In the genomic region with DNA sequence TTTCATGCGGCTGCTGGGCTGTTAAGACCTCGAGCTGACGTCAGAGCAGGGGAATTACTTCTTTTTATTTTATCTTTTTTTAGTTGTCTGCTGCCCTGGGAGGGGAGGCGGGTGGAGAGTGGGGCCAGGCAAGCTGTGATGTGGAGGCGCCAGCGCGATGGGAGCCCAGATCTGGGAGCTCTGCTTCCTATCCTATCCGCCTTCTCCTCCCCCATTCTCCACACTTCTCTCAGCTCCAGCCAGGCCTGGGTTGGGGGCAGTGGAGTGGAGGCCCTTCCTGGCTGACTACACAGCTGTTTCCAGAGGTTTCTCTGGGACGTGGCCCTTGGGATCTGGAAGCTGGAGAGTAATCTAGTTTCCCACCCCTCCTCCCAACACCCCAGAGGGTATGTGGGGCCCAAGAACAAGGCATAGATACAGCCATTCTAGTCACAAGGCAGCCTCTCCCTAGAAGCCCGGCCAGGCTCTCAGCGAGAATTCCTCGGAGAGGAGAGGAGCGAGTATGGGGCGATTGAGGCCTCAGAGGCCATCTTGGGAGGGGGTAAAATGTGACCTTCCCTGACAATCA, we compare ENCODE assay signal across 8 mouse cellular contexts. TPM values are rescaled to one million over a fixed set of nuclear protein-coding genes. Genes with fewer than 3 reads are reported as not detected.
DNase-seq lines count a peak whose midpoint lies in the region; ATAC-seq and TF ChIP-seq lines count a peak whose summit lies in the region.

No protein-coding gene starts in this region.

- peak overlapping the region; percentile 80; the same call in 1 of the 2 replicates for H3K27ac ChIP-seq in thymus, adult 2 months (ENCODE audit: control insufficient read depth, insufficient read depth, low read length)
- H3K27ac ChIP-seq in embryonic facial prominence, embryonic 12.5 days = peak overlapping the region; percentile 99
- H3K27ac ChIP-seq in limb, embryonic 15.5 days = peak overlapping the region; percentile 97

- peak overlapping the region; percentile 68 for H3K4me2 ChIP-seq in embryonic facial prominence, embryonic 12.5 days (replicated peaks)
- peak overlapping the region; percentile 69 for H3K4me2 ChIP-seq in limb, embryonic 15.5 days
- peak overlapping the region; percentile 72 for H3K4me2 ChIP-seq in myocyte (ENCODE audit: low read depth)

- no peak for TF ChIP-seq POLR2A in thymus, adult 2 months (IDR thresholded peaks at IDR 0.05; ENCODE audit: control insufficient read depth, extremely low read depth, insufficient read depth, low read length, poor library complexity)
- TF ChIP-seq POLR2A in myocyte (IDR thresholded peaks at IDR 0.05; ENCODE audit: insufficient read length, low read depth) = peak; percentile 4

- H3K36me3 ChIP-seq in thymus, adult 2 months (ENCODE audit: control insufficient read depth, insufficient read depth, low read length) = no peaks in the 10 kb centered on the region
- H3K36me3 ChIP-seq in embryonic facial prominence, embryonic 12.5 days = no peaks in the 10 kb centered on the region
- H3K36me3 ChIP-seq in limb, embryonic 15.5 days = no peaks in the 10 kb centered on the region
- H3K36me3 ChIP-seq in myocyte (ENCODE audit: control insufficient read depth, insufficient read depth) = no peaks in the 10 kb centered on the region

- ATAC-seq in embryonic facial prominence, embryonic 12.5 days (ENCODE audit: insufficient number of reproducible peaks, insufficient read depth, low FRiP score, low TSS enrichment) = peak; percentile 49; the same call in 1 of the 2 replicates
- no peak; the same call in none of the 2 replicates for ATAC-seq in limb, embryonic 15.5 days (ENCODE audit: insufficient number of reproducible peaks, low FRiP score, low TSS enrichment, low read depth)

- 16% methylated on average over 14 of the region's 14 CpGs for WGBS in thymus, adult 2 months
- under 1% methylated on average over 14 of the region's 14 CpGs for WGBS in embryonic facial prominence, embryonic 12.5 days
- WGBS in limb, embryonic 15.5 days = under 1% methylated on average over 14 of the region's 14 CpGs

- H3K9me3 ChIP-seq in embryonic facial prominence, embryonic 12.5 days = no peaks in the 10 kb centered on the region
- H3K9me3 ChIP-seq in limb, embryonic 15.5 days = no peaks in the 10 kb centered on the region

- peaks cover 60% of the 10 kb centered on the region for H3K79me2 ChIP-seq in myocyte (ENCODE audit: control insufficient read depth, insufficient read depth)

- H3K27me3 ChIP-seq in thymus, adult 2 months (ENCODE audit: control insufficient read depth, insufficient read depth, low read length) = no peaks in the 10 kb centered on the region
- no peaks in the 10 kb centered on the region for H3K27me3 ChIP-seq in embryonic facial prominence, embryonic 12.5 days
- H3K27me3 ChIP-seq in limb, embryonic 15.5 days = no peaks in the 10 kb centered on the region
- H3K27me3 ChIP-seq in myocyte (ENCODE audit: control insufficient read depth, insufficient read depth, insufficient read length) = no peaks in the 10 kb centered on the region

- H3ac ChIP-seq in myocyte (ENCODE audit: control insufficient read depth, insufficient read length) = peak overlapping the region; percentile 98

- DNase-seq in thymus, adult 2 months = peak; percentile 40
- DNase-seq in thymus, postnatal 0 days (ENCODE audit: low spot score) = no peak
- DNase-seq in heart, adult 9 months (ENCODE audit: low spot score in 2 of 2) = peak; percentile 64 to 65
- DNase-seq in kidney, adult 8-10 months = peak; percentile 24 to 32
- peak; percentile 62 for DNase-seq in thymus, postnatal 4 days

- peaks cover 63% of the 10 kb centered on the region for H3K4me1 ChIP-seq in thymus, adult 2 months (replicated peaks; ENCODE audit: control insufficient read depth, insufficient read depth, low read length)
- H3K4me1 ChIP-seq in embryonic facial prominence, embryonic 12.5 days = peaks cover 54% of the 10 kb centered on the region
- peaks cover 59% of the 10 kb centered on the region for H3K4me1 ChIP-seq in limb, embryonic 15.5 days

- TF ChIP-seq CTCF in thymus, adult 2 months (IDR thresholded peaks at IDR 0.05; ENCODE audit: borderline replicate concordance, control insufficient read depth, extremely low read depth, insufficient read depth, low read length, poor library complexity) = no peak; the same call in 1 of the 2 replicates

- H3K9ac ChIP-seq in embryonic facial prominence, embryonic 12.5 days = peak overlapping the region; percentile 100
- peak overlapping the region; percentile 97 for H3K9ac ChIP-seq in limb, embryonic 15.5 days

- H3K4me3 ChIP-seq in thymus, adult 2 months (ENCODE audit: control insufficient read depth, insufficient read depth, low read length) = peak overlapping the region; percentile 96
- H3K4me3 ChIP-seq in embryonic facial prominence, embryonic 12.5 days = peak overlapping the region; percentile 99
- H3K4me3 ChIP-seq in limb, embryonic 15.5 days = peak overlapping the region; percentile 97
- H3K4me3 ChIP-seq in myocyte = peak overlapping the region; percentile 61

TF ChIP-seq in myocyte, 11 proteins besides CTCF, POLR2A, EP300 and RAD21:
- TF ChIP-seq CEBPB (IDR thresholded peaks at IDR 0.05; ENCODE audit: insufficient read depth, poor library complexity, severe bottlenecking) = no peak; the same call in 1 of the 2 replicates
- no peak for TF ChIP-seq MYOG (IDR thresholded peaks at IDR 0.05; ENCODE audit: control insufficient read depth in 1 of 3, insufficient read depth in 1 of 3, insufficient read length in 2 of 3, low read depth in 2 of 3)
- TF ChIP-seq TCF3 (IDR thresholded peaks at IDR 0.05; ENCODE audit: insufficient read length, low read depth) = no peak
- TF ChIP-seq E2F4 (IDR thresholded peaks at IDR 0.05; ENCODE audit: insufficient read depth) = no peak
- no peak for TF ChIP-seq MAX (IDR thresholded peaks at IDR 0.05; ENCODE audit: low read depth)
- no peak for TF ChIP-seq USF1 (IDR thresholded peaks at IDR 0.05; ENCODE audit: low read depth)

RNA-seq across cellular contexts. Expression of a gene that starts 1.8 kb away (rescaled TPM):
- polyA plus RNA-seq in thymus, adult 2 months (2012; rRNA removed) = 205 and 240 TPM in 2 replicates
- polyA plus RNA-seq in thymus, postnatal 0 days (2015; fragmentation: Nextera tagmentation; extraction: Ambion mirVana) = 29.0 and 37.0 TPM in 2 replicates
- 35.6 and 36.4 TPM in 2 replicates for polyA plus RNA-seq in embryonic facial prominence, embryonic 12.5 days (2016; fragmentation: Nextera tagmentation; extraction: Ambion mirVana)
- 18.9 and 22.6 TPM in 2 replicates for polyA plus RNA-seq in limb, embryonic 15.5 days (2015; fragmentation: Nextera tagmentation; extraction: Ambion mirVana)
- polyA plus RNA-seq in myocyte (2012; fragmentation: generic; extraction: Trizol) = 26.0 TPM
